Comparison of ENCODE assay signal across 19 mouse cellular contexts in genomic region chr13:104519981-104520380, GRCm38 (mm10).
"Had no signal": no experiment of that assay in that cellular context is flagged by ENCODE, and none has a peak within 500 bp of the region (broad histone marks: within the 10 kb centered on the region; RNA-seq: fewer than 3 reads in every experiment).

No protein-coding gene starts in this region.

- H3K9me3 ChIP-seq: limb, embryonic 15.5 days; neural tube, embryonic 12.5 days; neural tube, embryonic 15.5 days; stomach, embryonic 15.5 days had no signal

- H3K27ac ChIP-seq: kidney, postnatal 0 days; liver, embryonic 14.5 days; macrophage had no signal

- H3K27me3 ChIP-seq: limb, embryonic 12.5 days; limb, embryonic 15.5 days; neural tube, embryonic 12.5 days; neural tube, embryonic 15.5 days; stomach, embryonic 15.5 days had no signal

- DNase-seq: layer of hippocampus, adult 9-11 months; liver, postnatal 0 days; lung, embryonic 14.5 days; midbrain, embryonic 14.5 days; right cerebral cortex, adult 18-20 months; right cerebral cortex, postnatal 14 days; spleen, adult 18-20 months; thymus, postnatal 25 days had no signal

- H3K36me3 ChIP-seq: limb, embryonic 12.5 days; limb, embryonic 15.5 days; neural tube, embryonic 12.5 days; neural tube, embryonic 15.5 days; stomach, embryonic 15.5 days had no signal

- H3K4me2 ChIP-seq: limb, embryonic 12.5 days; limb, embryonic 15.5 days; liver, embryonic 11.5 days; lung, embryonic 14.5 days; stomach, embryonic 15.5 days had no signal

- H3K9ac ChIP-seq: limb, embryonic 12.5 days; limb, embryonic 15.5 days; liver, embryonic 14.5 days; liver, postnatal 0 days; lung, embryonic 14.5 days; neural tube, embryonic 12.5 days; neural tube, embryonic 15.5 days; stomach, embryonic 15.5 days had no signal

- ATAC-seq: liver, postnatal 0 days; lung, postnatal 0 days had no signal

- H3K4me3 ChIP-seq: layer of hippocampus, adult 2 months; limb, embryonic 12.5 days; limb, embryonic 15.5 days; neural tube, embryonic 12.5 days; neural tube, embryonic 15.5 days; stomach, embryonic 15.5 days had no signal
